Comparison of ENCODE assay signal across 8 mouse cellular contexts in genomic region chr6:31453735-31454134, GRCm38 (mm10). TPM values are rescaled to one million over a fixed set of nuclear protein-coding genes. Genes with fewer than 3 reads are reported as not detected.
DNase-seq lines count a peak whose midpoint lies in the region; ATAC-seq and TF ChIP-seq lines count a peak whose summit lies in the region.

No protein-coding gene starts in this region.

- intact Hi-C loops in gastrocnemius, postnatal 36 days (cut with DNase I), result no loop called here

- DNase-seq in gastrocnemius, adult 18-20 months (ENCODE audit: low spot score), result peak; percentile 60
- no peak for DNase-seq in gastrocnemius, postnatal 36 days
- peak; percentile 86 for DNase-seq in midbrain, embryonic 11.5 days (ENCODE audit: low spot score, missing footprints)
- no peak for DNase-seq in midbrain, embryonic 10.5 days (ENCODE audit: low spot score)
- DNase-seq in Patski (ENCODE audit: low read depth, low spot score), result no peak
- DNase-seq in kidney, postnatal 0 days (ENCODE audit: low spot score), result peak; percentile 77
- peak; percentile 31 for DNase-seq in retina, postnatal 7 days (ENCODE audit: low read depth, low spot score)
- no peak for DNase-seq in urinary bladder, postnatal 10 days (ENCODE audit: low spot score)

- H3K9me3 ChIP-seq in midbrain, embryonic 11.5 days (ENCODE audit: control insufficient read depth, low read length), result no peaks in the 10 kb centered on the region
- H3K9me3 ChIP-seq in midbrain, embryonic 10.5 days (replicated peaks), result no peaks in the 10 kb centered on the region
- no peaks in the 10 kb centered on the region for H3K9me3 ChIP-seq in kidney, postnatal 0 days (replicated peaks; ENCODE audit: low read length)

- no peaks in the 10 kb centered on the region for H3K27me3 ChIP-seq in midbrain, embryonic 11.5 days (ENCODE audit: control insufficient read depth, insufficient read depth, low read length)
- H3K27me3 ChIP-seq in midbrain, embryonic 10.5 days (ENCODE audit: low read depth, poor library complexity, severe bottlenecking), result no peaks in the 10 kb centered on the region
- H3K27me3 ChIP-seq in Patski, result no peaks in the 10 kb centered on the region
- H3K27me3 ChIP-seq in kidney, postnatal 0 days (ENCODE audit: insufficient read depth, low read length), result no peaks in the 10 kb centered on the region

- POLR2A ChIA-PET in Patski (lab: Charles Lee), result no interaction called here

- CTCF ChIA-PET in Patski (lab: Charles Lee), result interaction anchor here (0.6 to 1.7 kb wide), 3 partner anchors 10 to 239 kb away, joined by 3 to 5 read pairs (median 4); no protein-coding TSS in a partner anchor

- H3K27ac ChIP-seq in midbrain, embryonic 11.5 days (ENCODE audit: low read depth, low read length), result no peak overlapping the region
- H3K27ac ChIP-seq in midbrain, embryonic 10.5 days (replicated peaks), result no peak overlapping the region
- H3K27ac ChIP-seq in kidney, postnatal 0 days, result no peak overlapping the region

- no peak for ATAC-seq in midbrain, embryonic 11.5 days (ENCODE audit: low FRiP score)
- peak; percentile 41 for ATAC-seq in Patski
- ATAC-seq in kidney, postnatal 0 days (replicated peaks; ENCODE audit: low FRiP score, low read depth), result no peak

- H3K4me2 ChIP-seq in midbrain, embryonic 11.5 days, result no peak overlapping the region
- no peak overlapping the region for H3K4me2 ChIP-seq in kidney, postnatal 0 days (ENCODE audit: low read length)

- peak; percentile 57 for TF ChIP-seq CTCF in Patski (IDR thresholded peaks at IDR 0.05)
- TF ChIP-seq CTCF in kidney, postnatal 0 days (IDR thresholded peaks at IDR 0.05; ENCODE audit: low read depth), result peak; percentile 76

- in situ Hi-C loops in Patski (cut with MboI; ENCODE audit: low pct_unique_long_range_greater_than_20kb), result loop anchor here (5.0 kb wide), 1 partner anchor 261 kb away; no protein-coding TSS in a partner anchor

- no peak overlapping the region for H3K9ac ChIP-seq in midbrain, embryonic 11.5 days (ENCODE audit: low read length)
- H3K9ac ChIP-seq in kidney, postnatal 0 days (ENCODE audit: low read depth, low read length), result no peak overlapping the region

- H3K4me3 ChIP-seq in midbrain, embryonic 11.5 days (ENCODE audit: low read depth, low read length), result no peak overlapping the region
- H3K4me3 ChIP-seq in midbrain, embryonic 10.5 days, result no peak overlapping the region
- no peak overlapping the region for H3K4me3 ChIP-seq in kidney, postnatal 0 days (replicated peaks; ENCODE audit: low read depth, low read length)

- 0 out of 2 replicates have a peak, but pooled peaks cover 4% of the 10 kb centered on the region for H3K36me3 ChIP-seq in midbrain, embryonic 11.5 days (ENCODE audit: control insufficient read depth, insufficient read depth, low read length)
- peaks cover 43% of the 10 kb centered on the region for H3K36me3 ChIP-seq in midbrain, embryonic 10.5 days
- H3K36me3 ChIP-seq in kidney, postnatal 0 days (ENCODE audit: insufficient read depth, low read length), result 0 out of 2 replicates have a peak, but pooled peaks cover 7% of the 10 kb centered on the region

- H3K4me1 ChIP-seq in midbrain, embryonic 11.5 days (ENCODE audit: control insufficient read depth, insufficient read depth, low read length), result no peaks in the 10 kb centered on the region
- no peaks in the 10 kb centered on the region for H3K4me1 ChIP-seq in midbrain, embryonic 10.5 days
- H3K4me1 ChIP-seq in kidney, postnatal 0 days (replicated peaks; ENCODE audit: insufficient read depth, low read length), result no peaks in the 10 kb centered on the region

RNA-seq across cellular contexts. Expression of gene Mkln1, which starts 55.2 kb away (rescaled TPM):
- 100 to 1,000 TPM; 142 to 160 TPM for total RNA-seq in gastrocnemius, adult 18-20 months (2021)
- total RNA-seq in gastrocnemius, postnatal 36 days (2021), result 100 to 1,000 TPM; 140 to 143 TPM
- 217 and 249 TPM in 2 replicates for polyA plus RNA-seq in midbrain, embryonic 11.5 days (2014; fragmentation: Nextera tagmentation; extraction: Ambion mirVana)
- 221 and 226 TPM in 2 replicates for polyA plus RNA-seq in midbrain, embryonic 10.5 days (2016; fragmentation: Nextera tagmentation; extraction: Ambion mirVana)
- polyA plus RNA-seq in Patski (2021), result 165 TPM
- polyA plus RNA-seq in kidney, postnatal 0 days (2015; fragmentation: Nextera tagmentation; extraction: Ambion mirVana), result 159 and 174 TPM in 2 replicates

Comparison
In these comparisons a context has a peak if more than half of its experiments do, and no peak if none do; other contexts are left out.
1. DNase-seq: peak in gastrocnemius, adult 18-20 months (single experiment), midbrain, embryonic 11.5 days (single experiment), kidney, postnatal 0 days (single experiment) and retina, postnatal 7 days (single experiment); none in gastrocnemius, postnatal 36 days (0 of 2), midbrain, embryonic 10.5 days (single experiment), Patski (single experiment) and urinary bladder, postnatal 10 days (single experiment).